Comparison of ENCODE assay signal across 15 mouse cellular contexts in the genomic region with DNA sequence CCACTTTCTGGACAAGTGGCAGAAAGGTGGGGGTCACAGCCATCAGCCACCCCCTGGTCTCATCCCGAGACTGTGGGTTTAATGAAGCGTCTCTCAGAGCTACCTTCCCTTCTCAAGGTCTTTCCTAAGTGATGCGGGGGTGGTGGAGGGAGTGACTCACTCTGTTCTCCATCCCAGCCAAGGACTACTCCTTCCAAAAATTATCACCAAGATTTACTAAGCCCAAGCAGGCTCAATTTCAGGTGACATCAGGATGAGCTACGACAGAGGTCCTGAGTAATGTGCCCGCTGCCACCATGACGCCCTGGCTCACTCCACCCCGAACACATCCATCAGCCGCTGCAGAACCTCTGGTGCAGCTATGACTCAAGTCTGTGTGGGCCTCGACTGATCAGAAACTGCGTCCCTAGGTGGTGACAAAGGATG. TPM values are rescaled to one million over a fixed set of nuclear protein-coding genes. Genes with fewer than 3 reads are reported as not detected.
DNase-seq lines count a peak whose midpoint lies in the region; ATAC-seq and TF ChIP-seq lines count a peak whose summit lies in the region.
"Had no signal": no experiment of that assay in that cellular context is flagged by ENCODE, and none has a peak within 500 bp of the region (broad histone marks: within the 10 kb centered on the region; RNA-seq: fewer than 3 reads in every experiment).

No protein-coding gene starts in this region.

- no peaks in the 10 kb centered on the region for H3K27me3 ChIP-seq in kidney, embryonic 16.5 days (ENCODE audit: insufficient read depth, low read length)
- H3K27me3 ChIP-seq: heart, embryonic 13.5 days had no signal

- H3K9ac ChIP-seq in kidney, embryonic 16.5 days (replicated peaks; ENCODE audit: low read length), result no peak overlapping the region
- H3K9ac ChIP-seq: lung, embryonic 14.5 days had no signal

- intact Hi-C loops in left cerebral cortex, adult 2 months (cut with DNase I), result loop anchor here (5.0 kb wide), 2 partner anchors 199 to 706 kb away; a partner anchor contains a TSS

- WGBS in kidney, embryonic 16.5 days, result 51% methylated on average over 10 of the region's 10 CpGs

- no peak overlapping the region for H3K4me3 ChIP-seq in kidney, embryonic 16.5 days (ENCODE audit: low read length)
- no peak overlapping the region for H3K4me3 ChIP-seq in left cerebral cortex, adult 2 months
- H3K4me3 ChIP-seq: erythroblast, embryonic 14.5 days; heart, embryonic 13.5 days; megakaryocyte, embryonic 14.5 days had no signal

- DNase-seq in kidney, postnatal 14 days, result no peak
- DNase-seq in 3T3-L1 (ENCODE audit: low read depth, low spot score) (peak; percentile 82), MN1 (ENCODE audit: low spot score) (peak; percentile 64)
- peak; percentile 50 to 53 for DNase-seq in left cerebral cortex, adult 2 months (ENCODE audit: extremely low spot score in 1 of 2, low spot score in 2 of 2)
- no peak for DNase-seq in layer of hippocampus, adult 9-11 months
- no peak for DNase-seq in layer of hippocampus, postnatal 25 days (ENCODE audit: extremely low spot score in 1 of 2, low spot score in 1 of 2)
- DNase-seq: lung, embryonic 14.5 days; retina, postnatal 1 day had no signal

- H3K4me1 ChIP-seq in kidney, embryonic 16.5 days (ENCODE audit: insufficient read depth, low read length), result peaks cover 52% of the 10 kb centered on the region

- TF ChIP-seq CTCF in left cerebral cortex, adult 2 months (IDR thresholded peaks at IDR 0.05), result no peak

- no peaks in the 10 kb centered on the region for H3K36me3 ChIP-seq in kidney, embryonic 16.5 days (ENCODE audit: insufficient read depth, low read length)

- H3K9me3 ChIP-seq in kidney, embryonic 16.5 days (ENCODE audit: low read length), result no peaks in the 10 kb centered on the region
- H3K9me3 ChIP-seq: G1E; heart, embryonic 13.5 days; megakaryocyte, embryonic 14.5 days had no signal

- peak; percentile 51 for ATAC-seq in kidney, embryonic 16.5 days (ENCODE audit: low FRiP score, low TSS enrichment)
- ATAC-seq: activated CD4-positive, CD25-positive, alpha-beta regulatory T cell, adult 4 months had no signal

- H3K27ac ChIP-seq in kidney, embryonic 16.5 days (ENCODE audit: low read length), result no peak overlapping the region
- H3K27ac ChIP-seq in left cerebral cortex, adult 2 months, result peak overlapping the region; percentile 78
- H3K27ac ChIP-seq: heart, embryonic 13.5 days had no signal

- no peak overlapping the region for H3K4me2 ChIP-seq in kidney, embryonic 16.5 days (replicated peaks; ENCODE audit: low read depth, low read length)
- H3K4me2 ChIP-seq: heart, embryonic 13.5 days; lung, embryonic 14.5 days had no signal

RNA-seq across cellular contexts. Expression of a gene that starts 2.5 kb away (rescaled TPM):
- polyA plus RNA-seq in kidney, embryonic 16.5 days (2015; fragmentation: Nextera tagmentation; extraction: Ambion mirVana), result 266 TPM in 2 replicates
- 100 to 1,000 TPM; 215 to 245 TPM for total RNA-seq in left cerebral cortex, adult 2 months (2021)
- 100 to 1,000 TPM; 199 to 213 TPM for total RNA-seq in layer of hippocampus, postnatal 25 days (2021)

RNA-seq across cellular contexts. Expression of a gene that starts 36.3 kb away (rescaled TPM):
- 0.15 and 0.19 TPM in 2 replicates for polyA plus RNA-seq in kidney, embryonic 16.5 days (2015; fragmentation: Nextera tagmentation; extraction: Ambion mirVana)
- under 1 TPM; 0.38 to 0.47 TPM for total RNA-seq in left cerebral cortex, adult 2 months (2021)
- under 1 TPM; 0.21 to 0.30 TPM for total RNA-seq in layer of hippocampus, postnatal 25 days (2021)
- total RNA-seq: common myeloid progenitor, adult 5-6 weeks had no signal
- polyA plus RNA-seq: activated CD4-positive, CD25-positive, alpha-beta regulatory T cell, adult 4 months; erythroblast, embryonic 14.5 days; G1E; lung, embryonic 14.5 days had no signal

Comparison
In these comparisons a context has a peak if more than half of its experiments do, and no peak if none do; other contexts are left out.
1. DNase-seq: peak in 3T3-L1 (single experiment), MN1 (single experiment) and left cerebral cortex, adult 2 months (2 of 2); none in kidney, postnatal 14 days (single experiment), layer of hippocampus, adult 9-11 months (single experiment) and layer of hippocampus, postnatal 25 days (0 of 2).